Mouse (Mus musculus) urinary bladder, postnatal 0 days (tissue): ENCODE measurements around the gene Sirt2. TPM values are rescaled to one million over a fixed set of nuclear protein-coding genes. Genes with fewer than 3 reads are reported as not detected.

Source experiments
- polyA plus RNA-seq: library from polyadenylated mRNA; unstranded; fragments of >200 nt; fragmentation: Nextera tagmentation; extraction: Ambion mirVana; gene quantifications from 2 replicates; pipeline ENCODE4 v1.2.1, GENCODE M21; 2015

Sirt2 gene
- polyA plus RNA-seq = 48.3 and 50.9 TPM in 2 replicates

DNA sequence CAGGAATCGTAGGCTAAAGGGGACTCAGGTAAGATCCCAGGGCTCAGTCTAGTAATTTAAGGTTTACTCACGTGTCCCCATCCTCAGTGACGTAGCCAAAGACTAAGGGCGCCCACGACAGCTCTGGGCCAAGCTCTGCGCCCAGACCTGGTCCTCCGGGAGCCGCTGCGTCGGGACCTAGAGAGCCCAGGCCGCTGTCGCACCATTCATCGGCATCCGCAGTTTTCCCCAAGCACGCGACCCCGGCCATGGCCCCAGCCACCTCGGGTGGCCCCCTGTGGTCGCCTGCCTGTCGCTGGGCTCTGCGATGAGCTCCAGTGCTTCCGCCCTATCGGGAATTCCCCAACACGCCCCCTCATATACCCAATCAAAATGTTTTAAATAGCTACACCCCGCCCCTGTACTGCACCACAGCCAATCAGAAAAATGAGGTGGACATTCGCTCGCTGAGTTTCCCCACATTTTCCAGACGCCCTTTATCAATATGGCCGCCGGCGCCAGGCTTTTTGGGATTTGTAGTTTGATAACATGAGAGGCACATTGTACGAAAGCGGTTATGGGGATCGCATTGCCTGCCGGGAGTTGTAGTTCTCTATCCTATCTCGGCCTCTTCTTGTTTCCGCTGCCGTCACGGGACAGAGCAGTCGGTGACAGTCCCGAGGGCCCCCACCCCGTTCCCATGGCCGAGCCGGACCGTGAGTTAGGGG, at the start of gene Sirt2:
TSS of gene Sirt2 (plus strand) at position 563 of the 707 bp plus-strand sequence.

DNA sequence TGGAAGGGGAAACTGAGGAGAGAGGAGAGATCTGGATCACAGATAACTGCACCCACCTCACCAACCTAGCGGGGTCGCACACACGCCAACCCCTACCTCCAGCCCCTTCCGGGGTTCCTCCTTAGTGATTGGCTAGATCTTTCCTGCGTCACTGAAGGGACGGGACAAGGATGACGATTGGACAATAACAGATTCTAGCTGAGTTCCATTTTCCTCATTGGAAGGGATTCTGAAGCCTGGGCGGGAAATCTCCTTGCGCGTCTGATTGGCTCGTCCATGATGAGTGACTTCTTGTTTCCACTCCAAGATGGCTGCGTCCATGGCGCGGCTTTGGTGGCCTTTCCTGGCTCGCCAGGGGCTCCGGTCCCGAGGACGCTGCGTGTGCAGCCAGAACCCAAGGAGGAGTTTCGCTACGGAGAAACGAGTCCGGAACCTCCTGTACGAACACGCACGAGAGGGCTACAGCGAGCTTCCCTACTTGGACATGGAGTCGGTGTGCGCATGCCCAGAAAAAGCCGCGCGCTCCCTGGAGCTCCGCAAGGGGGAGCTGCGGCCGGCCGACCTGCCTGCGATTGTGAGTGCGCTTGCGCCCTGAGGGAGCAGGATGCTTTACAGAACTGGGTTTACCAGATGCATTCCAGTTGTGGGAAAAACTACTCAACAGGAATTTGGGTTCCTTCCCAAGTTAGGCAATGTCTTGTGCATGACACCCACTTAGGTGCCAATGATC, 24.7 kb upstream of the Sirt2 start, which contains the start of the genes Mrps12 and Sars2:
TSS of gene Mrps12 (minus strand) at position 112 of the 730 bp plus-strand sequence.
TSS of gene Sars2 (plus strand) at position 284 of the 730 bp plus-strand sequence.

DNA sequence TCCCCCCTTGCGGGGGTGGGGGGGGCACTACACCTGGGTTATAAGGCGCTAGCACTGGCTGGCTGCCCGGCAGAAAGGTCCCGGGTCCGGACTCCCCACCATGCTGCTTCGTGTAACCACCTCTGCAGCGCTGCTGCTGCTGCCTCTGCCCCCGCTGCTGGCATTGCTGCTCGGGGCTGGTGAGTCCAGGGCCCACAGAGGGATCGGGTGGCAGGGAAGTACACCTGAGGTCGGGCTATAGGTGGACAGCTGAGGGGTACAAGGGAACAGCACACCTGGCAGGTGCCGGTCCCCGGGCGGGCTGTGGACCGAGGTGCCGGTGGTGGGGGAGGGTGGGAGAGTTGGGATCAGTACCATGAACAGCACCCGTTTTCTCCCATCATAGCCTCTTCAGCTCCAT, 10.5 kb upstream of the Sirt2 start, which contains the start of gene Ccer2:
TSS of gene Ccer2 (plus strand) at position 96 of the 400 bp plus-strand sequence.

DNA sequence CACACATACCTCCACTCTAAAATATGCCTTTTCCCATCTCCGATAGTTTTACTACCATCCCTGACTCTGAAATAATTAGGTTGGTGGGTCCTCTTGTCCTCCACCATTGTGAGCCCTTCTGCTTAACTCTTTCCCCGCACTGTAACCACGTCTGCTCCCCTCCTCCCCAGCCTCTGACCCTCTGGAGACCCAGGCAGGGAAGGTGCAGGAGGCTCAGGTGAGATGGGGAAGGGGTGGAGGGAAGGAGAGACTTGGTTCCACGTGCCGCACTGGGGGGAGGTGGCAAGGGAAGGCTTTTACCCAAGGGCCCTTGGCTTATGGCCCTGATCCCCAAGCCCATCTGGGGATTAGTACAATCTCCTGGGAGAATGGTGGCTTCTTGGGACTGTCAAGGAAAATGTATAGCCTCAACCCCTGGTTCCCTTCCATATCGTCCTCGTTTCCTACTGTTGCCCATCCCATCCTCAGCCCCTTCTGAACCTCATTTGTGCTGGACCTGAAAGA, 979 bp downstream of the Sirt2 start, which contains the start of gene Nfkbib:
TSS of gene Nfkbib (minus strand) at position 51 of the 504 bp plus-strand sequence.

DNA sequence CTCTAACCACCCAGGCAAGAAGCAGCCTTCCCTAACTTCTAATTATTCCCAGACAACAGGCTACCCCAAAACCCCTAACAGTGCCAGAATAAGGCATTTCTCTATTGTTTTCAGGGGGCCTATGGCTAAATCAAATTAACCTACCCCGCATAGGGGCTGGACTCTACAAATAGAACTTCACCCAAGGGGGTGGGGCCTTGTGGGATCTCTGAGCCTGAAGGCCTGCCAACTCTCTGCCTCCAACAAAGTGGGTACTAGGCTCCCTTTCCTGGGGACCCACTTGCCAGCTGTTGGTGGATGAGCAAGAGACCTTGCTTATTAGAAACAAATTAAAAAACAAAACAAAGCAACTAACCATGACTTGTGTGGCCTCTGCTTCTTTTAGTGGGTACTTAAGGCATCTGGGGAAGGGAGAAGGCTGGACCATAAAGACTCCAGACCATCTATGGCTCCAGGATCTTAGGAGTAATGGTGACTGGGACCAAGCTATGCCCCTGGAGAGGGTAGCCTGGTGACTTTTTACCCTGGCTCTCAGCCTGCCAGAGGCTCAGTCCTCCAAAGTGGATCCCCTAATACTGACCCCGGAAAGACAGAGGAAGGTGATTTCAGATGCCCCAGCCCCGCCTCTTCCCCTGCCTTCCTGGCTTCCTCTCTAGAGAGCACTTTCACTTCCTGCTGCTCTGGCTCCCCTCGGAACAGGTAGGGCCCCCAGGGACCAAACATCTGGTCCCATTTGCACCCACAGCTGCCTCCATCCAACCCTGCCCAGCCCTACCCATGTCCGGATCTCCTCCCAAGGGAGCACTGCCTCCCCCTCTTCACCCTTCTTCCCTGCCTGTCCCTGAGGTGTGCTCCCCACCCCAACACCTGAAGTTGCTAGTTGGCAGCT, 22.0 kb downstream of the Sirt2 start, which contains the start of gene Rinl:
TSS of gene Rinl (plus strand) at position 663 of the 889 bp plus-strand sequence.

DNA sequence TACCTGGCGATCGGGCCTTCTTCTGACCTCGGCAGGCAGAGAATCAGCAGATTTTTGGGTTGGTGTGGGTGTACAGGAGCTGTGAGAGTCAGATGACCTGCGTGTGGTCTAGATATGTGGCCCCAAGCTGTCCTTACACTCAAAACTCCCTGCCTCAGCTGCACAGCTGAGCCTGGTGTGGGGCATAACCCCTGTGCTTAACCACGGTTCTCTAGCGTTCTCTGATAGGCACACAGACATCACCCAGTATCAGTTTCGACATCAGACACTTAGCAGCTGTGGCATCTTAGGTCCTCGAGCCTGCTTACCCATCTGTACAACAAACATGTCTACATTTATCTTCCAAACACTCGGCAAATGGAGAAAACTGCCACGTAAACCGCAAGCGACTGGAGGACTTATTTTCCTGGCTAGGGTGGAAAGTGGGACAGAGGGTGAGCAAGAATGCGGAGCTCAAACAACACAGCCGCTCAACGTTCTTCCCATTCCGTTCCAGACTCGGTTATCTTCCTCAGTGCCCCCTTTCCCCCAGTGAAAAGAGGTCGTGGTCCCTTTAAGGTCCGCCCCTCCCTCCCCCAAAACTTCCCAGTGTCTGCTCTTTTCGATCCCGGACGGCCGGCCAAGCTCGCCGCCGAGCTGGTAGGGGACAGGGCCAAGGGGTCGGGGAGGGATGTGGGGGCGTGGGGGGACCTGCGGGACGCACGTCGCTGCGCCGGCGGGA, 41.8 kb downstream of the Sirt2 start, which contains the start of gene Hnrnpl:
TSS of gene Hnrnpl (plus strand) at position 321 of the 721 bp plus-strand sequence.

DNA sequence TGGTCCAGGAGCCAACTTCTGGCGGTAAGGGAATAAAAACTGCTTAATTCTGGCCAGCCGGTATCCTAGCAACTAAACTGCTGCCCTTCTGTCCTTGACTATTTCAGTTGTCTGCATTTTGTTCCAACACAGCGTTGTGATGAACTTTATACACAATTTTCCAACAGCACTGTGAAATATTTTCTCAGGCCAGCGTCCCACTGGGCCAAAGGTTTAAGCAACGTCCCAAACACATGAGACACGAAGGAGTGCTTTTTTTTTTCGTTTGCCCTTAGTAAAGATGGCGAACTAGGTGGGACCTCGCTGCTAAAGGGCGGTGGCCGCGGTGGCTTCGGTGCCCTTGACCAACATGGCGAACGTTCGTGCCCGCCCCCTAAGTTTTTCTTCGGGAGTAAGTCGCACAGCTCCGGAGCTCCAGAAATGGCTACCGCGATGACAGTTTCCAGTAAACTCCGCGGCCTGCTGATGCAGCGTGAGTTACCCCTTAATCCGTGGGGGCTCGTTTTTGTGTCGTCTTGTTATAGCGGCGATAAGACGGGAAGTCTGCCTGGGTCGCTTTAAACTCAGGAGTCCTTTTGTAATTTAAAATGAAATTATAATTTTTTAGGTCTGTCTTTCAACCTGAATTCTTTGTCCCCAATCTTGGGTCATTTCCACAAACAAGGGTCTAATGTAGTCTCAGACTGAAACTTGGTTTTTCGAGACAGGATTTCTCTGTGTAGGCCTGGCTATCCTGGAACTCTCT, 58.6 kb downstream of the Sirt2 start, which contains the start of gene Ech1:
TSS of gene Ech1 (plus strand) at position 277 of the 745 bp plus-strand sequence.

DNA sequence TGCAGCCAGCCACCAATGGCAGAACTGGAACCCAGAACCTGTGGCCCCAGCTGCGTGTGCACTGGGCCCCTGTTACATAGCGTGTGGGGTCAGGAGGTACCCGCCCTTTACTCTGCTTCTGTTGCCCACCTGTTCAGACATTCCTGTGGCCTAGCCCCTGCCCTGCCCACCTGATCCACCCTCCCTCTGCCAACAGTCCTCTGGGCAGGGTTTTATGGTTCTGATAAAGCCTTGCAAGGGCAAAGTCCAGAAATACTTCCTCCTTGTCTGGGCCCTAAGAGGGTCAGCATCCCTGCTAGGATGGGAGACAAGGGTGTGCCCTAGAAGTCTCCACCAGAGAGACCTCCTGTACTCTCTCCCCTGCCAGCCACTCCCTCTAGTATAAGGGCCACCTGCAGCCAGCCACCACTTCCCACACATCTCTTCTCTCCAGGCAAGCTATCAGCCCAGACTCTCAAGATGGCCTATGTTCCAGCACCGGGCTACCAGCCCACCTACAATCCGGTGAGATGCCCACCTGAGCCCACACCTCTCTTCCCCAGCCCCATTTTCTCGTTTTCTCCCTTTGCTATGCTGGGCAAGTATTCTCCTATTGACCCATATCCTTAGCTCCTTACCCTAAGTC, 67.3 kb downstream of the Sirt2 start, which contains the start of gene Lgals4:
TSS of gene Lgals4 (plus strand) at position 132 of the 625 bp plus-strand sequence.

Other genes starting within 250 kb of the Sirt2 start
- gene Ifnl3, start 243.9 kb upstream of the Sirt2 start, polyA plus RNA-seq = not detected in 2 replicates
- gene Sycn, start 225.8 kb upstream of the Sirt2 start, polyA plus RNA-seq = not detected in 2 replicates
- gene Nccrp1, start 219.5 kb upstream of the Sirt2 start, polyA plus RNA-seq = 0.24 and 0.51 TPM in 2 replicates
- gene Samd4b, start 168.6 kb upstream of the Sirt2 start, polyA plus RNA-seq = 14.6 and 20.1 TPM in 2 replicates
- gene Pak4, start 168.6 kb upstream of the Sirt2 start, polyA plus RNA-seq = 24.3 and 28.8 TPM in 2 replicates
- not detected in 2 replicates for gene Acp7, start 135.4 kb upstream of the Sirt2 start, polyA plus RNA-seq
- 3.7 and 4.4 TPM in 2 replicates for gene Fbxo27, start 73.9 kb upstream of the Sirt2 start, polyA plus RNA-seq
- gene Fbxo17, start 49.9 kb upstream of the Sirt2 start, polyA plus RNA-seq = 8.5 and 9.1 TPM in 2 replicates
- gene Mrps12, start 24.9 kb upstream of the Sirt2 start, polyA plus RNA-seq = 105 and 106 TPM in 2 replicates
- 10.5 and 11.5 TPM in 2 replicates for gene Sars2, start 24.7 kb upstream of the Sirt2 start, polyA plus RNA-seq
- not detected in 2 replicates for gene Ccer2, start 10.6 kb upstream of the Sirt2 start, polyA plus RNA-seq
- 27.8 and 29.3 TPM in 2 replicates for gene Nfkbib, start 777 bp downstream of the Sirt2 start, polyA plus RNA-seq
- 2.5 and 5.0 TPM in 2 replicates for gene Rinl, start 22.2 kb downstream of the Sirt2 start, polyA plus RNA-seq
- gene Hnrnpl, start 41.8 kb downstream of the Sirt2 start, polyA plus RNA-seq = 146 and 168 TPM in 2 replicates
- gene Ech1, start 58.5 kb downstream of the Sirt2 start, polyA plus RNA-seq = 269 and 271 TPM in 2 replicates
- gene Lgals4, start 67.1 kb downstream of the Sirt2 start, polyA plus RNA-seq = 8.3 and 10.2 TPM in 2 replicates
- 3.1 and 6.6 TPM in 2 replicates for gene Lgals7, start 97.1 kb downstream of the Sirt2 start, polyA plus RNA-seq
- gene Capn12, start 114.7 kb downstream of the Sirt2 start, polyA plus RNA-seq = 0.41 and 0.73 TPM in 2 replicates
- gene Actn4, start 195.6 kb downstream of the Sirt2 start, polyA plus RNA-seq = 305 and 365 TPM in 2 replicates
- gene Eif3k, start 215.1 kb downstream of the Sirt2 start, polyA plus RNA-seq = 304 and 321 TPM in 2 replicates
- 2.4 and 3.1 TPM in 2 replicates for gene Map4k1, start 215.3 kb downstream of the Sirt2 start, polyA plus RNA-seq